Mouse (Mus musculus): Measurements from ENCODE around the gene Pknox1.
"Not testable (repeated sequence)": the region's sequence is repeated elsewhere in the genome, so short reads cannot be mapped to it uniquely, and the experiment has no call there.

Gene Pknox1

DNA sequence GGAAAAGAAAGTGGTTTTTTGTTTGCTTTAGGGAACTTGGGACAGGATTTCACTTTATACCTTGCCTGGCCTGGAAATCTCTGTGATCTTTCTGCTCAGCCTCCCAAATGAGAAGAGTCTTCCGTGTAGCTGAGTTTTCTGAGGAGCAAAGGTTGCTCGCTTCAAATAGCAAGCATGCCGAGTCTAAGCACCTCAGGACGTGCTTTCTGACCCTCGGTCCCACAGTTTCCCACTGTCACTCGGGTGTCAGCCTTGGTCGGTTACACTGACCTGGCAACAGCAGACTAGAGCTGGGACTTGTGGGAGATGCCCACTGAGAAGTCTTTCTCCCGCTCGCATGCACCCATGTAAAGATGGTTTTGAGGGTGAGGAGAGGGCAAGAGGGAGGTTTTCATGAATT, 33.4 kb downstream of the Pknox1 start:
- DNase-seq (ENCODE audit: low spot score): no peak

DNA sequence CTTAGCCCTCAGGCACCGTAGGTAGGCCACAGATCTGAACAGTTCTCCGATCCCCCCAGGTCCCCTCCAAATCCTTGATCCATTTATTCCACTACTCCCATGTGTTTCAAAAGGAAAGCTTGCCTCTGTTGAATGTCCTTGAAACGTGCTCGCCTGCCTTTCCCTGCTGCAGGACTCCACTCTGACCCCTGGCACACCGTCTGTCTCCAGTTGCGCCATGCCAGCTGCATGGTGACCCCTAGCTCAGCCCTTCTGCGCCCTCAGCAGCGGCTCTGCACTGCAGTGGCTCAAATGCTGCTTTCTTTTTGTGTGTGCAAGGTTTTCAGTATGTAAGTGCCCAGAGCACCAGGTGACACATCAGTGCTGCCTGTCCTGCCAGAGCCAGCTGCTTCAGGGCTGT, 34.1 kb downstream of the Pknox1 start:
- no peak for DNase-seq (ENCODE audit: low spot score)

- no peak for DNase-seq (ENCODE audit: low spot score)
Observed at GRCm38 (mm10) chr17:31606424-31606823, 41.9 kb downstream of the Pknox1 start.

DNA sequence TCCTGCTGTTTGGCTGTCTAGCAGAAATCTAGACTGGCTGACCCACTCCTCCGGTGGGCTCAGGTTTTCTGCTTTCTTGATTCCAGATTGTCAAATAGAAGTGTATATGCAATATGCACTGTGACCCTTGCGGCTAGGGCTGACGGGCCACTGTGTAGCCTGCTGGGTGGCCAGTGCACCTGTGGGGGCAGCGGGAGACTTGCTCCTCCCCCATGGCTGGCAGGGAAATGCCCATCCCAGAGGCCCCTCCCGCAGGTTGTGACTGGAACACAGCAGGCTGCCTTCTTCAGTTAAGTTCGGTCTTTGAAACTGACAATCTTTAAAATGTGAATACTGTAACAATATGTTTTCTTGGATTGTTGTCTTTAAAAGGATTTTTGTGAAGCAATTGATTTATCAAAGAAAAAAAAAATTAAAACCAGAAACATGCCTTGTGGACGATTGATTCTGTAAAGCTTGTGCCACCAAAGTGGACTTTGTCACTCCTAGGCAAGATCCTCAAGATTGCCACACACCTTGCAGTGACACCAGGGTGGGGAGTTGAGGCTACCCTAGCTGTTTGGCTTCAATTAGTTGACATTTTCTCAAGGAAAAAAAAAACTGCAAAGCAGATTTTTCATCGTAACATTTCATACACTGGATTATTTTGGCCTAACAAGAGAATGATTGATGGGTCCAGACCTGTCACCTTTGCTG, 42.9 kb downstream of the Pknox1 start:
- no peak for DNase-seq (ENCODE audit: low spot score)

- DNase-seq (ENCODE audit: low spot score): not testable (repeated sequence)
Observed at GRCm38 (mm10) chr17:31609173-31609572, 44.6 kb downstream of the Pknox1 start.

DNA sequence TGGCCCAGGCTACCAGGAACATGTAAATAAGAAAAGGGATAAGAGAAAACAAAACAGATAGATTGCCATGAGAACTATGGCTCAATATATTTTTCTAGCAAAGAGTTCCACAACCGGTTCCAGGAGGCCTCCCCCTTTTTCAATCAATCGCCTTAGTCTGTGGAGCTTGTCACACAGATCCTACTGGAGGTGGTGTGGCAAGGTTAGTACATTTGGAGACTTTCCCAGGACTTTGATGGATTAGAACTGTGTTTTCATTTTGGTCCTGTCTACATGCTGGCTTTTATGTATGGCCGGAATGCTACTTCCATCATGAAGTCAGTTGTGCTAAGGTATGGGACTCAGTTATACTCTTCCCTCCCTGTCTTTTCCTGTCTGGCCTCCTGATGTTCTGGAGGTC, 45.4 kb downstream of the Pknox1 start:
- no peak for DNase-seq (ENCODE audit: low spot score)

DNA sequence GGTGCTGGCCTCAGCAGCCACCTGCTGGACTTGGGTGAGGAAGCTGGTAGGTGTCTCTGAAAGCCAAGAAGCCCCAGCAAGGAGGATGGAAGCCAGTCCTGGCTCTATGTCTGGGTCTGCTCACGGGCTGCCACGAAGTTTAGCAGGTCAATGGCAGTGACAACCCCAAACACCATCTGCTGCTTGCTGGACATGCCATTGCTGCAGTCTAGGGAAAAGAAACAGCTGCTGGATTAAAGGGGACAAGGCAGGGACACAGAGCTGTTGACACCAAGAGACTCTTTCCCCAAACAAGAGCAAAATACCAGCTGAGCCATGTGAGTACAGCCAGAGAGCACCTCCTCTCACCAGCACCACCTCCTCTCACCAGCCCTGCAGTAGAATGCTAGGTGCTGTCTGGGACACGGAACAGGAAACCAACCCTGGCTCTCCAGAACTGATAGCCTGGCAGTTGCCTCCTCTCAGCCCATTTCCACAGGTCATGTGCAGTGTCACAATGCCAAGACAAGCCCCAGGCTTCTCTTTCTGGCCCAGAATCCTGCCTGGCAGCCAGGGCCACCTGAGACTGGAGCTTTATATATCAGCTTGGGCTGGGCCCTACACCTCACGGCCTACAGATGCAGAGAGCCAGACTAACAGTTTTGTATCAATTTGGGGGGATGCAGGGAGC, 48.7 kb downstream of the Pknox1 start:
- no peak for DNase-seq (ENCODE audit: low spot score)

GRCm38 (mm10) chr17:31623101-31623500, 58.6 kb downstream of the Pknox1 start:
- no peak for DNase-seq (ENCODE audit: low spot score)

DNA sequence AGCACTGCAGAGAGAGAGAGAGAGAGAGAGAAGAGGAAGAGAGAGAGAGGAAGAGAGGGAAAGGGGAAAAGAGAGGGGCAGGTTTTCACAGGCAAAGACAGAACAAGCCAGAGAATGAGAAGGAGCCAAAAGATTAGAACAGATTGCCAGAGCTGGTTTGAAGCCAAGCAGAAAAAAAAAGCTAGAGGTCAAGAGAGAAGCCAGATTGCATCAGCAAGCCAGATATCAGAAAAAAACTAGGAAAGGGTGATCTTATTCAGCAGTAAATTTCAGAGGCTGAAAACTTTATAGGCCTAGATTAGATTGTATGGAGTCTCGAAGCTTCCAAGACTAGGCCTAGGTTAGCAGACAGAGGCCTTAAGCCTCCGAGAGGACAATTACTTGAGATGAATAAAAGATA, 63.4 kb downstream of the Pknox1 start:
- DNase-seq (ENCODE audit: low spot score): no peak

DNA sequence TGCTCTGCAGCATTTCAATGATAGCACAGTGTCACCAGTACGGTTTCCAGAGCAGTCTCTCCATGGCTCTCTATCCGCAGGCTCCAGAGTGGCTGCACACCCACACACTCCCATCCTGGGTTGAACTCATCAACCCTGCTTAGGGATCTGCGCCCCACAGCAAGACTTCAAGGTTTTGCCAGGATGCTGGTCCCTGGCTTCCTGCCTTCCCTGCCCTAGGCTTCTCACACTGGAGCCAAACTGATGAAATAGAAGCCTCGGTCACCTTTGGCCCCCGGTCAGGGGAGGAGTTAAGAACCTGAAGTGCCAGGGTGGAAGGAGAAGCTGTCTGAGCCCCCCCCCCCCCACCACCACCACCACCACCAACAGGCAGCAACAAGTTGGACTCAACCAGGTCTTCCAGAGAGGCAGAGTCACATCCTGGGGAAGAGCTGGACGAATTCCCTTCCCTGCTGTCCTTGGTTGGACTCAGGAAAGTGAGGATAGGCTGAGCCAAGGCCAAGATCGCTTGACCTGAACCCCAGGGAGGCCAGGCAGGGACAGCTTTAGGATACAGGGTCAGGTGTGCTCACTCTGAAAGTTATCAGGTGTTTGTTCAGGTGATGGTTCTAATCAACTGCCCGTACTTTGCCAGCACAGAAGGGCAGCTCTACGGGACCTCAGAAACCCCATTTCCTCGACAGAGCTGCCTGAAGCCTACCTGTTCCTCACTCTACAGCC, 66.7 kb downstream of the Pknox1 start:
- no peak for DNase-seq (ENCODE audit: low spot score)

DNA sequence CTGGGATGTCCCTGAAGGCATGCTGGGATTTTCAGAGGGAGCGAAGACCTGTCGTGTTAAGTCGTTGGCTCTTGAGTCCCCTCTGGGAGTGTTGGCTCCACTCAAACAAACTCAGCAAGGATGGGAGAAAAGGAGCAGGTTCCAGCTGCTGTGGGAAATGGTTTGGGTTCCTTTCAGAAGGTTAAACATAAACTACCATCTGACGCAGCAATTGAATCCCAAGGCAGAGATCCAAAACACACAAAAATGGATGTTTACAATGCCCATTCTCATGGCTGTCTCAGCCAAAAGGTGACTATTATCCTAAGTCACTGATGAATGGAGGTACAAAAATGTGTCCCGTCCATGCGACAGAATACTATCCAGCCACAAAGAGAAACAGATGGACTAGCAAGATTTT, 68.5 kb downstream of the Pknox1 start:
- no peak for DNase-seq (ENCODE audit: low spot score)

GRCm38 (mm10) chr17:31634896-31635295, 70.4 kb downstream of the Pknox1 start:
- DNase-seq (ENCODE audit: low spot score): no peak

GRCm38 (mm10) chr17:31635781-31636180, 71.2 kb downstream of the Pknox1 start:
- no peak for DNase-seq (ENCODE audit: low spot score)

- no peak for DNase-seq (ENCODE audit: low spot score)
Observed at GRCm38 (mm10) chr17:31636277-31636941, 71.9 kb downstream of the Pknox1 start.

DNA sequence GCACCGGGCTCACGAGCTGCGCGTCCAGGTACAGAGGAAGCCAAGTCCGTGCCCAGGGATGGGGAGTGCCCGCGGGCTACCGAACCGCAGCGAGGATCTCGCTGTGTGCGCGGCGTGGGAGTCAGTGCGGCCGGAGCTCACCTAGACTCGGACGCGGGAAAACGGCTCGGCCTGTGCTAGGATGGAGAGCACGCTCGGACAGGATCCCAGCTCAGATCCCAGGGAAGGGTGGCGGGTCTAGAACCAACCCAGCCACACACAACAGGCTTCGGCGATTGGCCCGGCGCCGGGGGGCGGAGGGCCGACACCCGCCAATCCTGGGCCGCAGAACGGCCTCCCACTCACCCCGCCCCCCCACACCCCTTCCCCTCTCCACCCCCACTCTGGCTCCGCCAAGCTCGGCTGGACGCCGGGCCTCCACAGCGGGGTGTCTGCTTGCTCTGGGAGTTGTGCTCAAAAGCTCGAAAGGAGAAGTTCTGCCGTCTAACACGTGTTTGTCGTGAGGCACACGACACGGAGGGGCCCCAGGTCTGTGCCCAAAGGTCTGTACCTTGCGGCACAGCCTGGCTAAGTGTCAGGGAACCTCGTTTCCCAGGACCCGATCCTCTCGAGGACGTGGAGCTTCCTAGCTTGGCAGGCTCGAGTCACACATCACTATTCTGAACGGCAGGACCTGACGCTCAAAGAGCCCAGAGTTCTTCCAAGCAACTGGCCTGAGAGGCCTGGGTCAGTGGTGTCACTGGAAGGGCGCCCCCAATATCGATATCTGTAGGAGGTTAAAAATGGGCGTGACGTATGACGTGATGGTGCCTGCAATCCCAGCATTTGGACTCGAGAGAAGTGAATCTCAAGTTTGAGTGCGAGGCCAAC, 72.6 kb downstream of the Pknox1 start, which contains the start of gene Cbs:
Cbs (minus strand) TSS at position 297 of the 870 bp plus-strand sequence.
- DNase-seq (ENCODE audit: low spot score): peak; percentile 90

DNA sequence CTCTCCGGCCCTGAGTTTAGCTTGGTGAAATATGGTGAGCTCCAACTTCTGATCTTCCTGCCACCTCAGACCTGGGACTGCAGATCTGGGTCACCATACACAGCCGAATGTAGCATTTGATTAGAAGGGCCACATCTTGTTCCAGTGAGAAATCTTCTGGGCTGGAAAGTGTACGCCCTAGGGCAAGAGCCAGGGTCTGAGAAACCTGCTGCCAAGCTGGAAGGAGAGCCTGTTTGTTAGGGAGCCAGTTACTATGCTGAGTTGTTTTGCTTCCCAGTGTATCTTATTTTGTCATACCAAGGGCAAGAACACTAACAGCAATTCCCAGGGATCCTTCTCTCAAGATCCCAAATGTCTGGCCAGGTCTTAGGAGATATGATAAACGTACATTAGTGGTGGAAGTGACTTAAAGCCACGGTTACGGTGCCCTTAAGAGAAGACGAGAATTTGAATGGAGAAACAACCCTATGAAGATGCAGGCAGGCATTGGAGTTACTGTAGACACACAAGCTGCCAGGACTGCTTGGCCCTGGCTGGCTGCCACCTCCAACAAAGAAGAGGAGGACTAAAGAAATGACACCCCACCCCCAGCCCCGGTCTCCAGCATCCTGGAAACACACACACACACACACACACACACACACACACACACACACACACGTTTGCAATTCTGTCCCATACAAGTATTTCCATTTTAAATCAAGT, 73.5 kb downstream of the Pknox1 start:
- DNase-seq (ENCODE audit: low spot score): peak; percentile 73

DNA sequence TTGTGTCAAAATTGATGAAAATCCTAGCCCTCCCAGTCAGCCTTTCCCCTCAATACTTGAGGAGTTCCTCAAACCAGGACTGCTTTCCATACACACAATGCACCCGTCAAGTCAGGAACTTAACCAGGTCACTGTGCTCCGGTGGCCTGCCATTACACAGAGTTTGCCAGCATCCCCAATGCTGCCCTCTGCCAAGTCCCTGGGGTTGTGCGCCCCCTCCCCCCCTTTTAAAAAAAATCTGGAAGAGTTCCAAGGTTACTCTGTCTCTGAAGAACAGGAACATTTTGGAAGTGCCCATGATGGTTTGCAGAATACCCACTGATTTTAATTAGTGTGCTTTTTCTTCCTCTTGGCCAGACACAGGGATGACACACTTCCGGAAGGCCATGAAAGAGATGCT, 75.1 kb downstream of the Pknox1 start:
- peak; percentile 54 for DNase-seq (ENCODE audit: low spot score)

- DNase-seq (ENCODE audit: low spot score): no peak
Observed at GRCm38 (mm10) chr17:31642331-31642730, 77.8 kb downstream of the Pknox1 start.

DNA sequence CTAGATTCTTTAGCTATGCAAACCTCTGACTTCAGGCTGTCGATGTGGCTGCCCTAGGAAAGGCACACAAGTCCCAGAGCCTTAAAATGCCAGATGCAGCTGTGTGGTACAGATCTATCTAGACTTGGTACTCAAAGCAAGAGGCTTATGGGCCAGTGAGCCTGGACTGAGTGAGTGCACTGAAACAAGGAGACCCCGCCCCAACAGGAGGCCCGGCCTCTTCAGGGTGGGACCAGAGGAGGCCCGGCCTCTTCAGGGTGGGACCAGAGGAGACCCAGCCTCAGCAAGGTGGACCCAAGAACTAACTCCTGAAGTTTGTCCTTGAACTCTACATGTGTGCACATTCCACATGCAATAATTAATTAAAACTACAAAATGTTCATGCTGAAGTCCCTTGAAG, 78.4 kb downstream of the Pknox1 start:
- DNase-seq (ENCODE audit: low spot score): no peak

GRCm38 (mm10) chr17:31646199-31647002, 81.9 kb downstream of the Pknox1 start:
- DNase-seq (ENCODE audit: low spot score): no peak
